Mouse (Mus musculus) CH12.LX (cell line): ENCODE data around the gene Tnni1. TPM values are rescaled to one million over a fixed set of nuclear protein-coding genes. Genes with fewer than 3 reads are reported as not detected.

Source experiments
- DNase-seq: peaks from one replicate; pipeline ENCODE4 v3.0.0-alpha.2; 2013; ENCODE audit errors: extremely low read depth
- H3K27ac ChIP-seq: 2 replicates; pipeline ENCODE4 v1.5.1; 2012; ENCODE audit warnings: low read depth, mild to moderate bottlenecking, control low read depth, moderate library complexity; ENCODE audit not compliant: insufficient read depth
- H3K27me3 ChIP-seq: replicated peaks from 2 replicates; pipeline ENCODE3; 2012; ENCODE audit warnings: inconsistent platforms
- H3K36me3 ChIP-seq, 2 experiments: replicated peaks in 1 of 2; 2 replicates each; pipeline versions ENCODE3 to v1.6.1; 2012; ENCODE audit warnings: inconsistent platforms in 1 of 2, low read length in 1 of 2, mild to moderate bottlenecking in 1 of 2, mixed read lengths in 1 of 2, moderate library complexity in 1 of 2; ENCODE audit not compliant: control insufficient read depth in 1 of 2, insufficient read depth in 1 of 2
- H3K4me1 ChIP-seq, 2 experiments: 2 replicates each; pipeline ENCODE4 v1.6.1; 2012; ENCODE audit warnings: inconsistent platforms in 1 of 2, moderate library complexity in 1 of 2; ENCODE audit not compliant: insufficient read depth in 2 of 2, control insufficient read depth in 1 of 2
- H3K4me2 ChIP-seq: 2 replicates; pipeline ENCODE4 v1.6.1; 2012; ENCODE audit warnings: low read depth, mild to moderate bottlenecking, control low read depth; ENCODE audit not compliant: poor library complexity, insufficient read depth, severe bottlenecking
- H3K4me3 ChIP-seq, 3 experiments: fragments of 150-350 bp in 1 of 3; sonication (generic) in 1 of 3; replicated peaks in 1 of 3; 2 replicates each; pipeline versions ENCODE3 to v1.5.1; 2011 to 2012; ENCODE audit warnings: low read depth in 2 of 3, low read length in 2 of 3, mild to moderate bottlenecking in 2 of 3, moderate library complexity in 2 of 3, control low read depth in 1 of 3, improper control_type of control experiment in 1 of 3, inconsistent platforms in 1 of 3, mixed read lengths in 1 of 3; ENCODE audit not compliant: poor library complexity in 1 of 3
- H3K79me2 ChIP-seq: replicated peaks from 2 replicates; pipeline ENCODE4 v1.6.1; 2012; ENCODE audit warnings: mild to moderate bottlenecking, moderate library complexity; ENCODE audit not compliant: control insufficient read depth, poor library complexity, insufficient read depth, severe bottlenecking; ENCODE audit errors: extremely low read depth
- H3K9ac ChIP-seq: 2 replicates; pipeline ENCODE4 v1.6.1; 2012; ENCODE audit warnings: low read depth, mild to moderate bottlenecking, control low read depth, moderate library complexity; ENCODE audit not compliant: insufficient read depth
- H3K9me3 ChIP-seq: replicated peaks from 2 replicates; pipeline ENCODE3; 2012; ENCODE audit warnings: low read length, inconsistent platforms, mixed read lengths
- CHD2 ChIP-seq: IDR thresholded peaks from 2 replicates; pipeline ENCODE4 v1.6.1; 2011; ENCODE audit warnings: low read length, improper control_type of control experiment
- CTCF ChIP-seq, 2 experiments: IDR thresholded peaks in 1 of 2; conservative IDR thresholded peaks in 1 of 2; 2 replicates each; pipeline ENCODE4 v1.5.1; 2011 to 2012; ENCODE audit warnings: low read depth in 2 of 2, low read length in 2 of 2, improper control_type of control experiment in 1 of 2, inconsistent platforms in 1 of 2, mild to moderate bottlenecking in 1 of 2, moderate library complexity in 1 of 2
- E2F4 ChIP-seq: IDR thresholded peaks from 2 replicates; pipeline ENCODE4 v1.6.1; 2011; ENCODE audit warnings: low read depth, low read length, improper control_type of control experiment; ENCODE audit not compliant: insufficient replicate concordance
- ELF1 ChIP-seq: IDR thresholded peaks from 2 replicates; pipeline ENCODE4 v1.6.1; 2014; ENCODE audit warnings: low read depth, mild to moderate bottlenecking, inconsistent platforms, low read length, improper control_type of control experiment
- EP300 ChIP-seq: IDR thresholded peaks from 2 replicates; pipeline ENCODE4 v1.6.1; 2011; ENCODE audit warnings: low read length, improper control_type of control experiment
- GABPA ChIP-seq: IDR thresholded peaks from 2 replicates; pipeline ENCODE4 v1.6.1; 2012; ENCODE audit warnings: low read depth, low read length, improper control_type of control experiment, inconsistent platforms; ENCODE audit not compliant: insufficient replicate concordance
- HCFC1 ChIP-seq: IDR thresholded peaks from 2 replicates; pipeline ENCODE4 v1.6.1; 2012; ENCODE audit warnings: low read depth, mild to moderate bottlenecking, inconsistent platforms, low read length, improper control_type of control experiment
- IRF4 ChIP-seq: IDR thresholded peaks from 2 replicates; pipeline ENCODE4 v1.6.1; 2014; ENCODE audit warnings: low read depth, mild to moderate bottlenecking, inconsistent platforms, low read length, improper control_type of control experiment
- JUN ChIP-seq: IDR thresholded peaks from 2 replicates; pipeline ENCODE4 v1.6.1; 2011; ENCODE audit warnings: low read depth, mild to moderate bottlenecking, low read length, improper control_type of control experiment, moderate library complexity; ENCODE audit not compliant: insufficient read depth
- JUND ChIP-seq: conservative IDR thresholded peaks from 2 replicates; pipeline ENCODE4 v1.6.1; 2011; ENCODE audit warnings: low read depth, low read length, improper control_type of control experiment
- MAFK ChIP-seq: IDR thresholded peaks from 2 replicates; pipeline ENCODE4 v1.6.1; 2011; ENCODE audit warnings: low read length, improper control_type of control experiment; ENCODE audit not compliant: insufficient replicate concordance
- MAX ChIP-seq: IDR thresholded peaks from 2 replicates; pipeline ENCODE4 v1.6.1; 2011; ENCODE audit warnings: low read length, improper control_type of control experiment
- MEF2A ChIP-seq: IDR thresholded peaks from 2 replicates; pipeline ENCODE4 v1.6.1; 2014; ENCODE audit warnings: low read depth, mild to moderate bottlenecking, inconsistent platforms, low read length, improper control_type of control experiment, borderline replicate concordance
- NELFE ChIP-seq: IDR thresholded peaks from 2 replicates; pipeline ENCODE4 v1.6.1; 2011; ENCODE audit warnings: low read depth, low read length, improper control_type of control experiment
- PAX5 ChIP-seq: IDR thresholded peaks from 2 replicates; pipeline ENCODE4 v1.6.1; 2012; ENCODE audit warnings: low read length, inconsistent platforms, mixed read lengths
- RAD21 ChIP-seq: IDR thresholded peaks from 2 replicates; pipeline ENCODE4 v1.6.1; 2011; ENCODE audit warnings: low read depth, mild to moderate bottlenecking, low read length, improper control_type of control experiment, moderate library complexity
- RCOR1 ChIP-seq: conservative IDR thresholded peaks from 2 replicates; pipeline ENCODE4 v1.6.1; 2012; ENCODE audit warnings: low read depth, mild to moderate bottlenecking, inconsistent platforms, low read length, improper control_type of control experiment
- SIN3A ChIP-seq: IDR thresholded peaks from 2 replicates; pipeline ENCODE4 v1.6.1; 2012; ENCODE audit warnings: low read length, improper control_type of control experiment, inconsistent platforms
- SMC3 ChIP-seq: IDR thresholded peaks from 2 replicates; pipeline ENCODE4 v1.6.1; 2011; ENCODE audit warnings: low read depth, low read length, improper control_type of control experiment
- TBP ChIP-seq: conservative IDR thresholded peaks from 2 replicates; pipeline ENCODE4 v1.6.1; 2011; ENCODE audit warnings: low read depth, low read length, improper control_type of control experiment
- UBTF ChIP-seq: IDR thresholded peaks from 2 replicates; pipeline ENCODE4 v1.6.1; 2012; ENCODE audit warnings: low read depth, mild to moderate bottlenecking, inconsistent platforms, low read length, improper control_type of control experiment, moderate library complexity
- USF1 ChIP-seq: IDR thresholded peaks from 2 replicates; pipeline ENCODE4 v1.6.1; 2014; ENCODE audit warnings: low read depth, mild to moderate bottlenecking, inconsistent platforms, low read length, improper control_type of control experiment
- ZC3H11A ChIP-seq: IDR thresholded peaks from 2 replicates; pipeline ENCODE4 v1.6.1; 2012; ENCODE audit warnings: low read depth, mild to moderate bottlenecking, inconsistent platforms, low read length, improper control_type of control experiment
- ZKSCAN1 ChIP-seq: IDR thresholded peaks from 2 replicates; pipeline ENCODE4 v1.6.1; 2012; ENCODE audit warnings: low read depth, inconsistent platforms, low read length, improper control_type of control experiment, borderline replicate concordance
- ZMIZ1 ChIP-seq: IDR thresholded peaks from 2 replicates; pipeline ENCODE4 v1.6.1; 2012; ENCODE audit warnings: low read depth, mild to moderate bottlenecking, inconsistent platforms, low read length, improper control_type of control experiment
- ZNF384 ChIP-seq: IDR thresholded peaks from 2 replicates; pipeline ENCODE4 v1.6.1; 2012; ENCODE audit warnings: low read depth, low read length, improper control_type of control experiment, inconsistent platforms
- dilution Hi-C: fragments of 300-500 bp; cut with MboI; formaldehyde crosslinking; loops from 2 replicates; pipeline ENCODE4 v1.14.3; 2020; ENCODE audit warnings: low sequenced_read_pairs; ENCODE audit not compliant: extremely low pct_unique_long_range_greater_than_20kb, extremely low pct_ligation_motif_present
- in situ Hi-C: fragments of 300-500 bp; cut with MboI; formaldehyde crosslinking; loops from 3 replicates; pipeline ENCODE4 v1.14.3; 2019; ENCODE audit warnings: low sequenced_read_pairs, low pct_ligation_motif_present, low pct_unique_long_range_greater_than_20kb, mixed read lengths
- polyA plus RNA-seq: library from polyadenylated mRNA; unstranded; fragments of >175 nt; gene quantifications from 2 replicates; pipeline ENCODE4 v1.2.1, GENCODE M21; 2012; ENCODE audit warnings: low read depth; ENCODE audit not compliant: insufficient read length
- total RNA-seq, 2 experiments: library from RNA; depleted of rRNA; stranded (reverse); fragments of 300-350 nt in 1 of 2; fragments of >200 nt in 1 of 2; gene quantifications; 2 replicates each; pipeline ENCODE4 v1.2.3; 2012 to 2014

Tnni1 gene
- total and polyA plus RNA-seq, 3 experiments = 1.6 to 6.9 (median 4.2) TPM

GRCm38 (mm10) chr1:135782816-135783215, 3.6 kb downstream of the Tnni1 start:
- DNase-seq = no peak
- Histone ChIP-seq H3K27ac (no peak overlapping the region), H3K4me3 (no peak overlapping the region), H3K36me3 (no peaks in the 10 kb centered on the region), H3K79me2 (no peaks in the 10 kb centered on the region), H3K27me3 (no peaks in the 10 kb centered on the region), H3K4me1 (peaks cover 4% of the 10 kb centered on the region in 2 experiments), H3K9me3 (no peaks in the 10 kb centered on the region), H3K4me2 (no peak overlapping the region), H3K9ac (no peak overlapping the region)
- TF ChIP-seq PAX5 = no peak
- TF ChIP-seq TBP = no peak
- TF ChIP-seq E2F4 = no peak
- TF ChIP-seq RCOR1 = no peak
- no peak for TF ChIP-seq ZC3H11A
- no peak for TF ChIP-seq MAFK
- no peak for TF ChIP-seq ZKSCAN1
- no peak for TF ChIP-seq CHD2
- no peak for TF ChIP-seq JUN
- TF ChIP-seq NELFE = no peak
- TF ChIP-seq MAX = no peak
- no peak for TF ChIP-seq GABPA
- no peak for TF ChIP-seq JUND
- no peak for TF ChIP-seq EP300
- TF ChIP-seq RAD21 = no peak
- dilution Hi-C loops = no loop called here
- in situ Hi-C loops = loop anchor here (5.0 kb wide), 1 partner anchor 61 kb away; the partner anchor contains the start of gene Csrp1

- in situ Hi-C loops = loop anchor here (5.0 kb wide), 1 partner anchor 35 kb away; no protein-coding TSS in a partner anchor
- H3K36me3 ChIP-seq = no peaks in the 10 kb centered on the region
Measured at GRCm38 (mm10) chr1:135787799-135788198, 8.6 kb downstream of the Tnni1 start.

More at GRCm38 (mm10) chr1:135787799-135788198, 8.6 kb downstream of the Tnni1 start:
- TF ChIP-seq ZNF384 (no peak), ELF1 (peak; percentile 72; the same call in 1 of the 2 replicates), HCFC1 (peak; percentile 51), SMC3 (peak; percentile 51), UBTF (no peak), ZMIZ1 (no peak), CTCF (conservative IDR thresholded peaks at IDR 0.05 in 1 of 2, IDR thresholded peaks at IDR 0.05 in 1 of 2; ENCODE audit: low read depth in 2 of 2, low read length in 2 of 2) (peak; percentile 54 to 91), SIN3A (no peak), MEF2A (no peak), USF1 (no peak), IRF4 (peak; percentile 49; the same call in 1 of the 2 replicates), GABPA (no peak), NELFE (no peak), RAD21 (peak; percentile 26; the same call in 1 of the 2 replicates)
- peak; percentile 91 for DNase-seq
- peaks cover 8 to 30% of the 10 kb centered on the region in 2 experiments for H3K4me1 ChIP-seq
- no peaks in the 10 kb centered on the region for H3K9me3 ChIP-seq
- H3K4me2 ChIP-seq = no peak overlapping the region
- dilution Hi-C loops = no loop called here
- no peak overlapping the region for H3K27ac ChIP-seq
- H3K79me2 ChIP-seq = no peaks in the 10 kb centered on the region
- H3K4me3 ChIP-seq = no peak overlapping the region
- H3K27me3 ChIP-seq = peaks cover 2% of the 10 kb centered on the region
- no peak overlapping the region for H3K9ac ChIP-seq
